ENCODE assay signal across 8 mouse cellular contexts in the genomic region with DNA sequence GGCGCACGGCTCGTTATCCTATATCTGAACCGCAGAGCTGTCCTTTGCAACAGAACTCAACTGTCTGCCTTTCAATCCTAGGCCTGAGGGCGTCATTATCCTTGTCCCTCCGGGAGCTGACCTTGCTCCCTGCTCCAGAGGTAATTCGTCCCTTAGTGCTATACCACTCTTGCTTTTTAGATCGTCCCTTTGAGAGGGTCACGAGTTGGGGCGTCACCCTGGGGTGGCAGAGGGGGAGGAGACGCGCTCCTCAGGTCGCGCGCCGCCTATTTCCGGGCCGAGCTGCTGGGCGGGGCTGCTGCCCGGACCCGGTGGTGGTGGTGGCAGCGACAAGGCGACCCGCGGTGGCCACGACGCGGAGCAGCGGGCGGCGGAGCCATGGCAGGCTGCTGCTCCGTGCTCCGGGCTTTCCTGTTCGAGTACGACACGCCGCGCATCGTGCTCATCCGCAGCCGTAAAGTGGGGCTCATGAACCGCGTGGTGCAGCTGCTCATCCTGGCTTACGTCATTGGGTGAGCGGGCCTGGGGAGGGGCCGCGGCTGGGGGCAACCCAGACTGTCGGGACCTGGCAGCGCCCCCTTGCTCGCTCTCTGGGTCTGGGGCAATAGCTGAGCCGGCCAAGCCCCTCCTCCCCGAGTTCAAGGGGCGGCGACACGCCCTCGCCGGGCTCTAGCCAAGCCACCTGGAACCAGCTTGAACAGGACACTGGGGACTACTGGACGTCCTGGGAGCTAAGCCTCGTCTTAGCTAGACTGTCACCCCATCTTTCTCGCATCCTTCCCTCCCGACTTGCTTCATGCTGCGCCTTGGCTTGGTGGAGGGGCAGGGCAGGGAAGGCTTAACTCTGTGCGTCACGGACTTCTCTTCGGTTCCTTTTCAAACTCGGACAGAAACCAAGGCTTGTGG. TPM values are rescaled to one million over a fixed set of nuclear protein-coding genes. Genes with fewer than 3 reads are reported as not detected.
DNase-seq lines count a peak whose midpoint lies in the region; ATAC-seq and TF ChIP-seq lines count a peak whose summit lies in the region.

A gene (plus strand): TSS at position 269 of the 906 bp plus-strand sequence.

- TF ChIP-seq CTCF in testis, adult 2 months (IDR thresholded peaks at IDR 0.05; ENCODE audit: control insufficient read depth, insufficient read depth, insufficient replicate concordance, low read depth, low read length): no peak

- peak within 1 kb of the TSS; percentile 58 for H3K4me3 ChIP-seq in forebrain, embryonic 11.5 days (ENCODE audit: low read depth, low read length)
- H3K4me3 ChIP-seq in heart, embryonic 16.5 days (ENCODE audit: low read length): peak within 1 kb of the TSS; percentile 68
- H3K4me3 ChIP-seq in liver, embryonic 16.5 days (ENCODE audit: low read depth, low read length): peak within 1 kb of the TSS; percentile 80
- peak within 1 kb of the TSS; percentile 70 for H3K4me3 ChIP-seq in neural tube, embryonic 13.5 days
- peak within 1 kb of the TSS; percentile 91 for H3K4me3 ChIP-seq in testis, adult 2 months (ENCODE audit: control insufficient read depth, low read depth, low read length)

- H3K36me3 ChIP-seq in forebrain, embryonic 11.5 days (ENCODE audit: control insufficient read depth, insufficient read depth, low read length): no peaks in the 10 kb centered on the region
- H3K36me3 ChIP-seq in heart, embryonic 16.5 days (ENCODE audit: control insufficient read depth, insufficient read depth): no peaks in the 10 kb centered on the region
- H3K36me3 ChIP-seq in liver, embryonic 16.5 days (ENCODE audit: control insufficient read depth, insufficient read depth): no peaks in the 10 kb centered on the region
- no peaks in the 10 kb centered on the region for H3K36me3 ChIP-seq in neural tube, embryonic 13.5 days
- no peaks in the 10 kb centered on the region for H3K36me3 ChIP-seq in testis, adult 2 months (ENCODE audit: control insufficient read depth, insufficient read depth, low read length)

- H3K4me2 ChIP-seq in forebrain, embryonic 11.5 days (ENCODE audit: low read depth, low read length, severe bottlenecking): peak within 1 kb of the TSS; percentile 96
- H3K4me2 ChIP-seq in heart, embryonic 16.5 days (ENCODE audit: low read depth, low read length): peak within 1 kb of the TSS; percentile 88
- peak within 1 kb of the TSS; percentile 95 for H3K4me2 ChIP-seq in liver, embryonic 16.5 days (ENCODE audit: low read depth, low read length)
- peak within 1 kb of the TSS; percentile 83 for H3K4me2 ChIP-seq in neural tube, embryonic 13.5 days

- H3K4me1 ChIP-seq in forebrain, embryonic 11.5 days (replicated peaks; ENCODE audit: control insufficient read depth, insufficient read depth, low read length): 0 out of 2 replicates have a peak, but pooled peaks cover 3% of the 10 kb centered on the region
- H3K4me1 ChIP-seq in heart, embryonic 16.5 days (ENCODE audit: control insufficient read depth, insufficient read depth, low read length): peaks cover 16% of the 10 kb centered on the region
- peaks cover 28% of the 10 kb centered on the region for H3K4me1 ChIP-seq in liver, embryonic 16.5 days (ENCODE audit: control insufficient read depth, low read depth, low read length)
- peaks cover 20% of the 10 kb centered on the region for H3K4me1 ChIP-seq in neural tube, embryonic 13.5 days (replicated peaks)
- peaks cover 7% of the 10 kb centered on the region for H3K4me1 ChIP-seq in testis, adult 2 months (ENCODE audit: control insufficient read depth, insufficient read depth, low read length)

- peak within 1 kb of the TSS; percentile 74 for H3K9ac ChIP-seq in forebrain, embryonic 11.5 days (ENCODE audit: low read length)
- peak within 1 kb of the TSS; percentile 83 for H3K9ac ChIP-seq in heart, embryonic 16.5 days (ENCODE audit: low read length)
- H3K9ac ChIP-seq in liver, embryonic 16.5 days (ENCODE audit: low read depth, low read length): peak within 1 kb of the TSS; percentile 82
- H3K9ac ChIP-seq in neural tube, embryonic 13.5 days: peak within 1 kb of the TSS; percentile 87

- peak; percentile 83 for ATAC-seq in forebrain, embryonic 11.5 days (replicated peaks; ENCODE audit: low FRiP score)
- peak; percentile 91 for ATAC-seq in heart, embryonic 16.5 days (replicated peaks; ENCODE audit: extremely low read depth, insufficient read depth, low FRiP score)
- ATAC-seq in liver, embryonic 16.5 days (ENCODE audit: low read depth): peak; percentile 93
- ATAC-seq in neural tube, embryonic 13.5 days (ENCODE audit: low read depth): peak; percentile 90

- no peaks in the 10 kb centered on the region for H3K27me3 ChIP-seq in forebrain, embryonic 11.5 days (ENCODE audit: control insufficient read depth, insufficient read depth, low read length)
- no peaks in the 10 kb centered on the region for H3K27me3 ChIP-seq in heart, embryonic 16.5 days (ENCODE audit: control insufficient read depth, insufficient read depth, low read length)
- H3K27me3 ChIP-seq in liver, embryonic 16.5 days (ENCODE audit: control insufficient read depth, insufficient read depth, low read depth, low read length): no peaks in the 10 kb centered on the region
- no peaks in the 10 kb centered on the region for H3K27me3 ChIP-seq in neural tube, embryonic 13.5 days
- no peaks in the 10 kb centered on the region for H3K27me3 ChIP-seq in testis, adult 2 months (ENCODE audit: control insufficient read depth, insufficient read depth, low read length)

- WGBS in forebrain, embryonic 11.5 days: 1% methylated on average over 65 of the region's 66 CpGs
- WGBS in heart, embryonic 16.5 days: under 1% methylated on average over 66 of the region's 66 CpGs
- under 1% methylated on average over 66 of the region's 66 CpGs for WGBS in liver, embryonic 16.5 days (ENCODE audit: insufficient replicate concordance)
- WGBS in neural tube, embryonic 13.5 days: 2% methylated on average over 64 of the region's 66 CpGs

- TF ChIP-seq POLR2A in testis, adult 2 months (IDR thresholded peaks at IDR 0.05; ENCODE audit: control insufficient read depth, low read depth, low read length): peak; percentile 59

- peak; percentile 86 to 89 for DNase-seq in CD8-positive naive resting alpha-beta T cell, adult 2 months (ENCODE audit: low read depth in 2 of 2, low spot score in 2 of 2)
- peak; percentile 69 for DNase-seq in c-Kit-positive CD71-negative TER-119-negative erythroid progenitor cells, embryonic 14.5 days (ENCODE audit: low read depth)
- DNase-seq in forebrain, embryonic 11.5 days (ENCODE audit: low spot score): peak; percentile 85
- DNase-seq in kidney, postnatal 4 days: peak; percentile 82 to 90

- no peaks in the 10 kb centered on the region for H3K9me3 ChIP-seq in forebrain, embryonic 11.5 days (ENCODE audit: control insufficient read depth, low read length)
- no peaks in the 10 kb centered on the region for H3K9me3 ChIP-seq in heart, embryonic 16.5 days (replicated peaks; ENCODE audit: control insufficient read depth, low read length)
- H3K9me3 ChIP-seq in liver, embryonic 16.5 days (replicated peaks; ENCODE audit: control insufficient read depth, low read length): no peaks in the 10 kb centered on the region
- no peaks in the 10 kb centered on the region for H3K9me3 ChIP-seq in neural tube, embryonic 13.5 days

- H3K27ac ChIP-seq in forebrain, embryonic 11.5 days (ENCODE audit: low read depth, low read length): 0 out of 2 replicates have a peak within 1 kb of the TSS, but pooled peaks have one; percentile 18
- peak within 1 kb of the TSS; percentile 90 for H3K27ac ChIP-seq in heart, embryonic 16.5 days (ENCODE audit: low read length)
- peak within 1 kb of the TSS; percentile 86 for H3K27ac ChIP-seq in liver, embryonic 16.5 days (ENCODE audit: low read length)
- H3K27ac ChIP-seq in neural tube, embryonic 13.5 days (replicated peaks): peak within 1 kb of the TSS; percentile 91
- peak within 1 kb of the TSS; percentile 41 for H3K27ac ChIP-seq in testis, adult 2 months (ENCODE audit: control insufficient read depth, insufficient read depth, low read depth, low read length)

RNA-seq across cellular contexts. Expression of the gene that starts here (rescaled TPM):
- polyA plus RNA-seq in forebrain, embryonic 11.5 days (2014; fragmentation: Nextera tagmentation; extraction: Ambion mirVana): 5.2 and 5.5 TPM in 2 replicates
- polyA plus RNA-seq in heart, embryonic 16.5 days (2015; fragmentation: Nextera tagmentation; extraction: Ambion mirVana): 21.2 and 21.7 TPM in 2 replicates
- polyA plus RNA-seq in liver, embryonic 16.5 days (2015; fragmentation: Nextera tagmentation; extraction: Ambion mirVana): 29.4 and 31.3 TPM in 2 replicates
- polyA plus RNA-seq in neural tube, embryonic 13.5 days (2015; fragmentation: Nextera tagmentation; extraction: Ambion mirVana): 16.0 and 19.2 TPM in 2 replicates
- polyA plus RNA-seq in testis, adult 2 months (2012; rRNA removed): 7.8 and 9.0 TPM in 2 replicates

Comparison
In these comparisons a context has a peak if more than half of its experiments do, and no peak if none do; other contexts are left out.
1. Peak in every context shown above with its lines: DNase-seq, ATAC-seq, H3K4me3 ChIP-seq and H3K27ac ChIP-seq.
2. H3K27ac ChIP-seq: peak in every context shown above with its lines; median percentile 91 in neural tube, embryonic 13.5 days; 90 in heart, embryonic 16.5 days; 86 in liver, embryonic 16.5 days; 41 in testis, adult 2 months; 18 in forebrain, embryonic 11.5 days.